Mouse (Mus musculus): Measurements from ENCODE around the gene Vwa2.

DNA sequence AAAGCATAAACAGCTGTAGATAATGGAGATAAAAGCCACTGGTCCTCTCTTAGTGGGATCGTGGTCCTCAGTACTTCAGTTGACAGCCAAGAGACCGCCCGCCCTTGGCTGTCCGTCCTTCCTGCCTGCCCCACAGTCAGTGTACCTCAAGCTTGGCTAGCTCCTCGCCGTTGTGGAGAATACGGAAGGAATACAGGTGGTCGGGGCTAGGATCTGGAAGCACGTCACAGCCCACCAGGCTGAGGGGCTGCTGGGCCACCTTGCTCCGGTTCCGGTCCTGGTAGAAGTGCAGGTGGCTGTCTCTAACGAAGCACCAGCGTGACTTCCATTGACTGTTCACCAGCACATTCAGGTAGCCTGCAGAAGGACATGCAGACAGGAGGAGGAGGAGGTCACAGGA lies 46.2 kb downstream of the Vwa2 start:
- TF ChIP-seq CTCF (IDR thresholded peaks at IDR 0.05; ENCODE audit: control insufficient read depth, insufficient read depth, insufficient replicate concordance, low read depth, low read length) (no peak), POLR2A (IDR thresholded peaks at IDR 0.05; ENCODE audit: control insufficient read depth, low read depth, low read length) (no peak)
